In the genomic region with DNA sequence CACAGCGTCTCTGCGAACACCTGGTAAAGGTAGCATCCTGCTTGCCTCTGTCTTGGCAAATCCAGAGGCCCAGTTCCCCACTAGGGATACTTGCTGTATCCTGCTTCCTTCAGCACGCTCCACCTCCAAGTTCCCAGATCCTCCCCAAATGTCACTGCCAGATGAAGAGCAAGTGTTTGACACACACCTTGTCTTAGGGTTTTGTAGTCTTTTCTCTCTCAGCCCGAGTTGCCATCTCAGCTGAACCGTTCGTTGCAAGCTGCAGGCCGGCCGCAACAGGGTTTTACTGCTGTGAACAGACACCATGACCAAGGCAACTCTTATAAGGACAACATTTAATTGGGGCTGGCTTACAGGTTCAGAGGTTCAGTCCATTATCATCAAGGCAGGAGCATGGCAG, we compare ENCODE assay signal across 4 mouse cellular contexts. TPM values are rescaled to one million over a fixed set of nuclear protein-coding genes. Genes with fewer than 3 reads are reported as not detected.
DNase-seq lines count a peak whose midpoint lies in the region.
"Had no signal": no experiment of that assay in that cellular context is flagged by ENCODE, and none has a peak within 500 bp of the region (broad histone marks: within the 10 kb centered on the region; RNA-seq: fewer than 3 reads in every experiment).

No protein-coding gene starts in this region.

- DNase-seq in gastrocnemius, postnatal 25 days: peak; percentile 4
- peak; percentile 92 for DNase-seq in heart, adult 11 months
- peak; percentile 31 to 40 for DNase-seq in right cerebral cortex, postnatal 10 days (ENCODE audit: low spot score in 2 of 2)

RNA-seq across cellular contexts. Expression of a gene that starts 8.9 kb away (rescaled TPM):
- 10 to 100 TPM; 49.0 to 51.0 TPM for total RNA-seq in gastrocnemius, postnatal 25 days (2021)

RNA-seq across cellular contexts. Expression of a gene that starts 12.1 kb away (rescaled TPM):
- total RNA-seq in gastrocnemius, postnatal 25 days (2021): under 1 TPM in 1 of 2 experiments, not detected in 1; 0.36 TPM
- total RNA-seq: MEL had no signal

RNA-seq across cellular contexts. Expression of a gene that starts 45.4 kb away (rescaled TPM):
- total RNA-seq in gastrocnemius, postnatal 25 days (2021): 1 to 10 TPM; 2.0 to 2.8 TPM

Comparison
In these comparisons a context has a peak if more than half of its experiments do, and no peak if none do; other contexts are left out.
1. DNase-seq: peak in every context shown above with its lines; median percentile 92 in heart, adult 11 months; 36 in right cerebral cortex, postnatal 10 days; 4 in gastrocnemius, postnatal 25 days.